Mouse (Mus musculus) liver, postnatal 0 days (tissue): ENCODE results near the gene Abr. TPM values are rescaled to one million over a fixed set of nuclear protein-coding genes. Genes with fewer than 3 reads are reported as not detected.
A peak's percentile ranks its signal among the peaks of the same experiment; 100 is the strongest.

Experiments used
- ATAC-seq: fragments of 200-750 bp; cut with Nextera tagmentation; 2 replicates; pipeline ENCODE4 v1.8.0; 2017; ENCODE audit warnings: mild to moderate bottlenecking, moderate library complexity
- DNase-seq: peaks from one replicate; pipeline ENCODE4 v3.0.0-alpha.2; 2016
- H3K27ac ChIP-seq: fragments of 300-500 bp; sonication (generic); 2 replicates; pipeline ENCODE4 v1.5.1; 2014; ENCODE audit warnings: antibody characterized with exemption, moderate library complexity, mild to moderate bottlenecking, low read depth
- H3K27me3 ChIP-seq: fragments of 300-500 bp; sonication (generic); 2 replicates; pipeline ENCODE4 v1.6.1; 2014; ENCODE audit warnings: low read length, control low read depth, mixed read lengths; ENCODE audit not compliant: insufficient read depth
- H3K36me3 ChIP-seq: fragments of 300-500 bp; sonication (generic); replicated peaks from 2 replicates; pipeline ENCODE4 v1.6.1; 2014; ENCODE audit warnings: mild to moderate bottlenecking, control low read depth, low read length, moderate library complexity, mixed read lengths; ENCODE audit not compliant: insufficient read depth
- H3K4me1 ChIP-seq: fragments of 300-500 bp; sonication (generic); 2 replicates; pipeline ENCODE4 v1.6.1; 2014; ENCODE audit warnings: antibody characterized with exemption, mild to moderate bottlenecking, control low read depth; ENCODE audit not compliant: insufficient read depth
- H3K4me2 ChIP-seq: fragments of 300-500 bp; sonication (generic); 2 replicates; pipeline ENCODE4 v1.6.1; 2014; ENCODE audit warnings: low read depth, mild to moderate bottlenecking, low read length, moderate library complexity, mixed read lengths
- H3K4me3 ChIP-seq: fragments of 300-500 bp; sonication (generic); 2 replicates; pipeline ENCODE4 v1.5.1; 2014; ENCODE audit warnings: low read depth, low read length
- H3K9ac ChIP-seq: fragments of 300-500 bp; sonication (generic); replicated peaks from 2 replicates; pipeline ENCODE4 v1.6.1; 2014; ENCODE audit warnings: mild to moderate bottlenecking, moderate library complexity
- H3K9me3 ChIP-seq: fragments of 300-500 bp; sonication (generic); 2 replicates; pipeline ENCODE4 v1.6.1; 2016; ENCODE audit warnings: mild to moderate bottlenecking, control low read depth, low read length, mixed read lengths
- CTCF ChIP-seq: sonication (generic); IDR thresholded peaks from 2 replicates; pipeline ENCODE4 v1.5.1; 2016; ENCODE audit warnings: antibody characterized with exemption, low read depth
- EP300 ChIP-seq: IDR thresholded peaks from 2 replicates; pipeline ENCODE4 v1.6.1; 2016; ENCODE audit warnings: antibody characterized with exemption, low read depth, mild to moderate bottlenecking
- WGBS: fragments of 180-500 bp; shearing (Covaris S2); extraction: QIAGEN DNeasy Blood & Tissue Kit; methylation state at CpG from one replicate; pipeline ENCODE4 v1.1.7; 2014; ENCODE audit not compliant: insufficient replicate concordance; 5-methylcytosine and 5-hydroxymethylcytosine counted together
- polyA plus RNA-seq: library from polyadenylated mRNA; unstranded; fragments of >200 nt; fragmentation: Nextera tagmentation; extraction: Ambion mirVana; gene quantifications from 2 replicates; pipeline ENCODE4 v1.2.1, GENCODE M21; 2015

Abr gene
- polyA plus RNA-seq, 1 experiment from 2014 or later, result 3.6 TPM

- 15% methylated on average over 19 of the region's 19 CpGs for WGBS
- H3K4me1 ChIP-seq, result peaks cover 13% of the 10 kb centered on the region
- peak overlapping the region; percentile 70 for H3K4me3 ChIP-seq
- peaks cover 8% of the 10 kb centered on the region; the same call in 1 of the 2 replicates for H3K27me3 ChIP-seq
- peak overlapping the region; percentile 83 for H3K4me2 ChIP-seq
- ATAC-seq (no peak), DNase-seq (no peak)
- no peak for TF ChIP-seq EP300
- no peak for TF ChIP-seq CTCF
- peak overlapping the region; percentile 93 for H3K27ac ChIP-seq
- no peaks in the 10 kb centered on the region for H3K9me3 ChIP-seq
- H3K36me3 ChIP-seq, result no peaks in the 10 kb centered on the region
- H3K9ac ChIP-seq, result peak overlapping the region; percentile 74
Measured at GRCm38 (mm10) chr11:76495127-76496028, 126.7 kb downstream of the Abr start.

GRCm38 (mm10) chr11:76494360-76495126 is 127.6 kb downstream of the Abr start:
- Histone ChIP-seq H3K27ac (peak overlapping the region; percentile 93), H3K4me2 (peak overlapping the region; percentile 83), H3K27me3 (peaks cover 8% of the 10 kb centered on the region; the same call in 1 of the 2 replicates), H3K36me3 (no peaks in the 10 kb centered on the region), H3K4me3 (peak overlapping the region; percentile 70), H3K4me1 (peaks cover 13% of the 10 kb centered on the region), H3K9ac (peak overlapping the region; percentile 74), H3K9me3 (no peaks in the 10 kb centered on the region)
- no peak for TF ChIP-seq EP300
- TF ChIP-seq CTCF, result no peak
- DNase-seq (peak; percentile 77), ATAC-seq (peak; percentile 73)
- WGBS, result 2% methylated on average over 56 of the region's 67 CpGs

GRCm38 (mm10) chr11:76493811-76494274 is 128.3 kb downstream of the Abr start:
- 11% methylated on average over 6 of the region's 6 CpGs for WGBS
- peak overlapping the region; percentile 74 for H3K9ac ChIP-seq
- peak overlapping the region; percentile 93 for H3K27ac ChIP-seq
- peak overlapping the region; percentile 70 for H3K4me3 ChIP-seq
- peaks cover 8% of the 10 kb centered on the region; the same call in 1 of the 2 replicates for H3K27me3 ChIP-seq
- ATAC-seq (no peak), DNase-seq (no peak)
- no peak for TF ChIP-seq CTCF
- TF ChIP-seq EP300, result no peak
- peak overlapping the region; percentile 83 for H3K4me2 ChIP-seq
- no peaks in the 10 kb centered on the region for H3K36me3 ChIP-seq
- peaks cover 13% of the 10 kb centered on the region for H3K4me1 ChIP-seq
- H3K9me3 ChIP-seq, result no peaks in the 10 kb centered on the region

- no peaks in the 10 kb centered on the region for H3K36me3 ChIP-seq
- H3K27ac ChIP-seq, result no peak overlapping the region
- no peak overlapping the region; the same call in 1 of the 2 replicates for H3K9ac ChIP-seq
- WGBS, result 55% methylated on average over 4 of the region's 4 CpGs
- ATAC-seq (no peak), DNase-seq (no peak)
- peak overlapping the region; percentile 70 for H3K4me3 ChIP-seq
- peaks cover 13% of the 10 kb centered on the region for H3K4me1 ChIP-seq
- H3K27me3 ChIP-seq, result peaks cover 8% of the 10 kb centered on the region; the same call in 1 of the 2 replicates
- TF ChIP-seq EP300, result no peak
- no peak for TF ChIP-seq CTCF
- no peaks in the 10 kb centered on the region for H3K9me3 ChIP-seq
- H3K4me2 ChIP-seq, result peak overlapping the region; percentile 83
Measured at GRCm38 (mm10) chr11:76493167-76493566, 128.9 kb downstream of the Abr start.

- Histone ChIP-seq H3K27me3 (peaks cover 8% of the 10 kb centered on the region; the same call in 1 of the 2 replicates), H3K4me1 (peaks cover 6% of the 10 kb centered on the region), H3K27ac (no peak overlapping the region), H3K36me3 (no peaks in the 10 kb centered on the region), H3K9ac (no peak overlapping the region), H3K4me2 (no peak overlapping the region), H3K4me3 (no peak overlapping the region), H3K9me3 (no peaks in the 10 kb centered on the region)
- no peak for TF ChIP-seq EP300
- DNase-seq, result no peak
- no peak for ATAC-seq
- WGBS, result 74% methylated on average over 9 of the region's 9 CpGs
Measured at GRCm38 (mm10) chr11:76491817-76492216, 130.3 kb downstream of the Abr start.

- no peak overlapping the region for H3K9ac ChIP-seq
- no peak for ATAC-seq
- 78% methylated on average over 6 of the region's 6 CpGs for WGBS
Measured at GRCm38 (mm10) chr11:76489407-76489806, 132.7 kb downstream of the Abr start.

More at GRCm38 (mm10) chr11:76489407-76489806, 132.7 kb downstream of the Abr start:
- DNase-seq, result no peak
- Histone ChIP-seq H3K27me3 (peaks cover 5% of the 10 kb centered on the region; the same call in 1 of the 2 replicates), H3K9me3 (no peaks in the 10 kb centered on the region), H3K4me3 (no peak overlapping the region), H3K27ac (no peak overlapping the region), H3K4me1 (peaks cover 5% of the 10 kb centered on the region), H3K4me2 (no peak overlapping the region), H3K36me3 (no peaks in the 10 kb centered on the region; the same call in 1 of the 2 replicates)
- TF ChIP-seq EP300 (no peak), CTCF (no peak)
